Mouse (Mus musculus) v-Abl transformed pro-B cells (cell line): ENCODE data around the gene Lrrc8c.

Source experiments
- in situ Hi-C, 2 experiments: fragments of 400-800 bp; cut with MboI; formaldehyde crosslinking; loops; one replicate each; pipeline ENCODE4 v1.15.1; 2025; ENCODE audit not compliant: unreplicated experiment in 2 of 2

The Lrrc8c gene

GRCm38 (mm10) chr5:105623074-105623713 is 104.0 kb downstream of the Lrrc8c start:
- in situ Hi-C loops: no loop called here

GRCm38 (mm10) chr5:105624257-105624656 is 105.1 kb downstream of the Lrrc8c start:
- in situ Hi-C loops: no loop called here

- in situ Hi-C loops: loop anchor here (25.0 kb wide), 2 partner anchors 1262 to 1888 kb away; no protein-coding TSS in a partner anchor
These were observed 106.4 kb downstream of the Lrrc8c start for GRCm38 (mm10) chr5:105625504-105626150.

- in situ Hi-C loops: loop anchor here (25.0 kb wide), 2 partner anchors 1261 to 1889 kb away; no protein-coding TSS in a partner anchor
These were observed 107.2 kb downstream of the Lrrc8c start for GRCm38 (mm10) chr5:105626355-105626754.

GRCm38 (mm10) chr5:105627093-105627492 is 107.9 kb downstream of the Lrrc8c start:
- in situ Hi-C loops: loop anchor here (25.0 kb wide), 2 partner anchors 1260 to 1890 kb away; no protein-coding TSS in a partner anchor

GRCm38 (mm10) chr5:105629955-105630354 is 110.8 kb downstream of the Lrrc8c start:
- in situ Hi-C loops: loop anchor here (25.0 kb wide), 2 partner anchors 1257 to 1893 kb away; no protein-coding TSS in a partner anchor

- in situ Hi-C loops: loop anchor here (25.0 kb wide), 2 partner anchors 1255 to 1895 kb away; no protein-coding TSS in a partner anchor
These were observed 112.9 kb downstream of the Lrrc8c start for GRCm38 (mm10) chr5:105632066-105632465.

- in situ Hi-C loops: loop anchor here (25.0 kb wide), 2 partner anchors 1252 to 1898 kb away; no protein-coding TSS in a partner anchor
These were observed 116.4 kb downstream of the Lrrc8c start for GRCm38 (mm10) chr5:105635576-105635975.

- in situ Hi-C loops: loop anchor here (25.0 kb wide), 2 partner anchors 1251 to 1899 kb away; no protein-coding TSS in a partner anchor
These were observed 117.5 kb downstream of the Lrrc8c start for GRCm38 (mm10) chr5:105636484-105637191.

DNA sequence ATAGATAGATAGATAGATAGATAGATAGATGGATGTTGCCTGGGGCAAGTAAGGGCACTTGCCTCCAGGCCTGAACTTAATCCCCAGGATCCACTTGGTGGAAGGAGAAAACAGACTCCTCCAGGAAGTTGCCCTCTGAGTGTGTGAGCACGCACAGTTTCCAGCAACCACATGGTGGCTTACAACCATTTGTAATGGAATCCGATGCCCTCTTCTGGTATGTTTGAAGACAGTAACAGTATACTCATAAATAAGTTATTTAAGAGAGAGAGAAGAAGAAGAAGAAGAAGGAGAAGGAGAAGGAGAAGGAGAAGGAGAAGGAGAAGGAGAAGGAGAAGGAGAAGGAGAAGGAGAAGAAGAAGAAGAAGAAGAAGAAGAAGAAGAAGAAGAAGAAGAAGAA is 119.1 kb downstream of the Lrrc8c start:
- in situ Hi-C loops: loop anchor here (25.0 kb wide), 2 partner anchors 1249 to 1901 kb away; no protein-coding TSS in a partner anchor

GRCm38 (mm10) chr5:105638916-105639315 is 119.7 kb downstream of the Lrrc8c start:
- in situ Hi-C loops: loop anchor here (25.0 kb wide), 2 partner anchors 1248 to 1902 kb away; no protein-coding TSS in a partner anchor

DNA sequence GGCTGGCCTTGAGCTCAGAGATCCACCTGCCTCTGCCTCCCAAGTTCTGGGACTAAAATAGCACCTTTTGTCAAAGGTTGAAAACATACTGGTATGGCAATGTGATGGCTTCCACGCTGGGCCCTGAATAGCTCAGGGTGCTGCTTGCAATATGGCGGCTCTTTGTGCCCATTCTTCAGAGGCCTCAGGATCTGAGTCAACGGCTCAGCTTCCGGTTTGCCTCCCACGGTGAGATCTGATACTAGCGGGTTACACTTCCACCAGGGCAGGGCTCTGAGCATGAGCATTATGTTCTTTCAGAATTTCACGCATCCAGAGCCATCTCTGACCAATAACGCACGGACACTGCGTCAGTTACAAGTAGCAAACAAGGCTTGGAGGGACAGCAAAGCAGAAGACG is 120.2 kb downstream of the Lrrc8c start:
- in situ Hi-C loops: loop anchor here (25.0 kb wide), 2 partner anchors 1248 to 1902 kb away; no protein-coding TSS in a partner anchor

DNA sequence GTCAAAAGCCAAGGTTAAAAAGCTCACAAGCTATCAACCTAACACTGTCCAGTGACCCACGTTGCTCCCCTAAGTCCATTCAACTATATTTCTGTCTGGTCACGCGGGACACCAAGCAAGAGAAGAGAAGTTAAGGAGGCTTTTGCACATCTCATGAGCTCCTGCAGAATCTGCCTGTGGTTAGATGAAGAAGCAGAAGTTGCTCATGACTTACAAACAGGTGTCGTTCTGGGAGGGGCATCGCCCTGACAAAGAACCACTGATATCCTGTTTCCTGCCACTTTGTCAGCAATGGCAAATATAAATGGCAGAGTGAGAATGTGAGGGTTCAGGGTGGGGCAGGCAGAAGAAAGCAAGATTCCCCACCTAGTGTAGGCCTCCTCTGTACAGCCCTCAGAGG is 123.3 kb downstream of the Lrrc8c start:
- in situ Hi-C loops: loop anchor here (10.0 to 25.0 kb wide), 4 partner anchors 48 to 1905 kb away; no protein-coding TSS in a partner anchor

- in situ Hi-C loops: loop anchor here (10.0 to 25.0 kb wide), 4 partner anchors 48 to 1906 kb away; no protein-coding TSS in a partner anchor
These were observed 124.1 kb downstream of the Lrrc8c start for GRCm38 (mm10) chr5:105643276-105643675.

DNA sequence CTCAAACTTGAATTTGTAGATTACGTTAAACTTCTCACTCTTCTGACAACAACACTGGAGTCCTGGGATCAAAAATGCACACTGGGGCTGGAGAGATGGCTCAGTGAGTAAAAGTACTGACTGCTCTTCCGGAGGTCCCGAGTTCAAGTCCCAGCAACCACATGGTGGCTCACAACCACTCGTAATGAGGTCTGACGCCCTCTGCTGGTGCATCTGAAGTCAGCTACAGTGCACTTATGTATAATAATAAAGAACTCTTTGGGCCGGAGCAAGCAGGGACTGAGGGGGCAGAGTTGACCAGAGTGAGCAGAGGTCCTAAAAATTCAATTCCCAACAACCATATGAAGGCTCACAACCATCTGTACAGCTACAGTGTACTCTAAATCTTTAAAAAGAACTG is 125.0 kb downstream of the Lrrc8c start:
- in situ Hi-C loops: loop anchor here (10.0 to 25.0 kb wide), 4 partner anchors 49 to 1907 kb away; no protein-coding TSS in a partner anchor

GRCm38 (mm10) chr5:105647094-105647493 is 127.9 kb downstream of the Lrrc8c start:
- in situ Hi-C loops: loop anchor here (10.0 to 25.0 kb wide), 4 partner anchors 52 to 1910 kb away; no protein-coding TSS in a partner anchor

DNA sequence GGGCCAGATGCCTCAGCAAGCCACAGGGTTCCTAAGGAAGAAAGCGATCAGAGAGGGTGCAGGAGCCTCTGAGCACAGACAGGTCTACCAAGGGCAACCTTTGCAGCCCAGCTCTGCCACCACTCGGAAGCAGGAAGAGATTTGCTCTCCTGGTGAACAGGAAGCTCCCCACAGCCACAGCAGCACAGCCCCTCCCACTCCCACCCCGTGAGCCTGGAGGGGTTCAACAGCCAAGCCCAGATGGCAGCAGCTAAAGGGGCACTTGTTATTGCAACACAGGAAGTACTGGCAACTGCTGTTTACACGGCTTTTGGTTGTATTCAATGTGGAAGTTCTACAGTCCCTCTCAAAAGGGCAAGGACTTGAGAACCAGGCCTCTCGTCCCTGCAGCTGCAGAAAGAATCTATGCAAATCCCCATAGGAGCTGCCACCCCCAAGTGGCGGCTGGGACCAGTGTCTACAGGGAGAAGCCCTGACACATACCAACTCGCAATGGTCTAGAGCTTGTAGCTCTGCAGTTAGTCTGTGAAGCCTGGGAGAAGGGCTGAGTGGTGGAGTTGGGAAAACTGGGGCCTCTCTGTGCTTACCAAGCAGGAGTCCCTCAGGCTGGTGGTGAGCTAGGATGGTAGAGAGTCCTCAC is 129.6 kb downstream of the Lrrc8c start:
- in situ Hi-C loops: loop anchor here (10.0 to 25.0 kb wide), 4 partner anchors 54 to 1911 kb away; no protein-coding TSS in a partner anchor

GRCm38 (mm10) chr5:105649514-105650001 is 130.4 kb downstream of the Lrrc8c start:
- in situ Hi-C loops: loop anchor here (5.0 to 25.0 kb wide), 10 partner anchors 32 to 1912 kb away; no protein-coding TSS in a partner anchor

DNA sequence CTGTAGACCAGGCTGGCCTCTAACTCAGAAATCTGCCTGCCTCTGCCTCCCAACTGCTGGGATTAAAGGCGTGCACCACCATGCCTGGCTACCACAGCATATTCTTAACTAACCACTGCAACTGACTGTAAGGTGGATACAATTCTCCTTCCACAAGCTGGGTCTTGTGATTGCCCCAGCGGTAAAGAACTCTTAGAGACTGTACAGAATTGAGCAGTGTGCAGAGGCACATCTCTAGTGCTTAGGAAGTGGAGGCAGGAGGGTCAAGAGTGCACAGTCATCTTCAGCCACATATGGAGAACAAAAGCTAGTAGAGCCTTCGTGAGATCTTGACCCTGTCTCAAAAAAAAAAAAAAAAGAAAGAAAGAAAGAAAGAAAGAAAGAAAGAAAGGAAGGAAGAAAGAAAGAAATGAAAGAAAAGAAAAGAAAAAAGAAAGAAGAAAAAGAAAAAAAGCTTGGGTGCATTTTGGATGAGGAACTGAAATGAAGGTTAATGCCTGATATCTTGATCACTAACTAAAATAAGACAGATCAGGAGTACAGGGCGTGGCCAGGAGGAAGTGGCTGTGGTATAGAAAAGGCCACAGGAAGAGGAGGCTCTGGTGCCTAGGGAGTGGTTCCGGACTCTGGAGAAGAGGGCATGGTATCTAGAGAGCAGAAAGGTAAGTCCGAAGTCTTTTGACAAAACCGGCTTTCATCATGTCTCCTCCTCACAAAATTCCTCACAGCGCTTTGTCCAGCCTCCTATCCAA is 131.7 kb downstream of the Lrrc8c start:
- in situ Hi-C loops: loop anchor here (5.0 kb wide), 6 partner anchors 34 to 244 kb away; no protein-coding TSS in a partner anchor
